Mouse (Mus musculus) MEL (cell line): Measurements from ENCODE around the gene Prph2.

ENCODE experiments used
- CTCF ChIP-seq, 3 experiments: IDR thresholded peaks in 2 of 3; conservative IDR thresholded peaks in 1 of 3; 2 replicates each; pipeline ENCODE4 v1.5.1; 2011 to 2012; ENCODE audit warnings: low read length in 3 of 3, low read depth in 2 of 3, mild to moderate bottlenecking in 2 of 3, improper control_type of control experiment in 1 of 3, inconsistent platforms in 1 of 3, mixed read lengths in 1 of 3, moderate library complexity in 1 of 3; ENCODE audit not compliant: control insufficient read depth in 1 of 3, insufficient read depth in 1 of 3, poor library complexity in 1 of 3, severe bottlenecking in 1 of 3
- MAFK ChIP-seq: IDR thresholded peaks from 2 replicates; pipeline ENCODE4 v1.6.1; 2011; ENCODE audit warnings: low read depth, mild to moderate bottlenecking, low read length, improper control_type of control experiment, borderline replicate concordance
- POLR2A ChIP-seq, 2 experiments: IDR thresholded peaks; 2 replicates each; pipeline ENCODE4 v1.6.1; 2011 to 2012; ENCODE audit warnings: low read length in 2 of 2, mild to moderate bottlenecking in 2 of 2, control low read depth in 1 of 2, improper control_type of control experiment in 1 of 2, low read depth in 1 of 2, moderate library complexity in 1 of 2; ENCODE audit not compliant: control insufficient read depth in 1 of 2, insufficient read depth in 1 of 2, poor library complexity in 1 of 2
- UBTF ChIP-seq: IDR thresholded peaks from 2 replicates; pipeline ENCODE4 v1.6.1; 2012; ENCODE audit warnings: low read depth, mild to moderate bottlenecking, inconsistent platforms, low read length, improper control_type of control experiment, moderate library complexity, borderline replicate concordance; ENCODE audit not compliant: insufficient read depth

- TF ChIP-seq CTCF (IDR thresholded peaks at IDR 0.05 in 2 of 3, conservative IDR thresholded peaks at IDR 0.05 in 1 of 3; ENCODE audit: control insufficient read depth in 1 of 3, insufficient read depth in 1 of 3, low read depth in 2 of 3, low read length in 3 of 3, poor library complexity in 1 of 3, severe bottlenecking in 1 of 3) (peak in 2 of 3 experiments; percentile 7 to 29; a peak in 1 of 6 replicates), POLR2A (IDR thresholded peaks at IDR 0.05; ENCODE audit: control insufficient read depth in 1 of 2, insufficient read depth in 1 of 2, low read depth in 1 of 2, low read length in 2 of 2, poor library complexity in 1 of 2) (no peak), MAFK (no peak), UBTF (no peak)
Measured at GRCm38 (mm10) chr17:46870204-46870798, 40.0 kb upstream of the Prph2 start.
